Mouse (Mus musculus) kidney, embryonic 16.5 days (tissue): ENCODE measurements around the gene Cdkn1a. TPM values are rescaled to one million over a fixed set of nuclear protein-coding genes. Genes with fewer than 3 reads are reported as not detected.

Experiments used
- ATAC-seq: fragments of 200-750 bp; cut with Nextera tagmentation; 2 replicates; pipeline ENCODE4 v1.8.0; 2017; ENCODE audit warnings: moderate TSS enrichment; ENCODE audit not compliant: low FRiP score, low TSS enrichment
- H3K27ac ChIP-seq: fragments of 300-500 bp; sonication (generic); 2 replicates; pipeline ENCODE4 v1.5.1; 2014; ENCODE audit warnings: low read length
- H3K27me3 ChIP-seq: fragments of 300-500 bp; sonication (generic); 2 replicates; pipeline ENCODE4 v1.6.1; 2014; ENCODE audit warnings: low read length, control low read depth, mixed read lengths; ENCODE audit not compliant: insufficient read depth
- H3K36me3 ChIP-seq: fragments of 300-500 bp; sonication (generic); 2 replicates; pipeline ENCODE4 v1.6.1; 2014; ENCODE audit warnings: low read length, control low read depth, mixed read lengths; ENCODE audit not compliant: insufficient read depth
- H3K4me1 ChIP-seq: fragments of 300-500 bp; sonication (generic); 2 replicates; pipeline ENCODE4 v1.6.1; 2014; ENCODE audit warnings: low read length, control low read depth, mixed read lengths; ENCODE audit not compliant: insufficient read depth
- H3K4me2 ChIP-seq: fragments of 300-500 bp; sonication (generic); replicated peaks from 2 replicates; pipeline ENCODE4 v1.6.1; 2014; ENCODE audit warnings: low read depth, low read length
- H3K4me3 ChIP-seq: fragments of 300-500 bp; sonication (generic); 2 replicates; pipeline ENCODE4 v1.5.1; 2014; ENCODE audit warnings: mild to moderate bottlenecking, low read length
- H3K9ac ChIP-seq: fragments of 300-500 bp; sonication (generic); replicated peaks from 2 replicates; pipeline ENCODE4 v1.6.1; 2014; ENCODE audit warnings: low read length
- H3K9me3 ChIP-seq: fragments of 300-500 bp; sonication (generic); 2 replicates; pipeline ENCODE4 v1.6.1; 2016; ENCODE audit warnings: low read length, control low read depth
- WGBS: fragments of 180-500 bp; shearing (Covaris S2); extraction: QIAGEN DNeasy Blood & Tissue Kit; methylation state at CpG from one replicate; pipeline ENCODE4 v1.1.7; 2014; 5-methylcytosine and 5-hydroxymethylcytosine counted together
- polyA plus RNA-seq: library from polyadenylated mRNA; unstranded; fragments of >200 nt; fragmentation: Nextera tagmentation; extraction: Ambion mirVana; gene quantifications from 2 replicates; pipeline ENCODE4 v1.2.1, GENCODE M21; 2015

Cdkn1a gene
- polyA plus RNA-seq, 1 experiment from 2014 or later, result 74.1 TPM

- H3K4me1 ChIP-seq, result no peaks in the 10 kb centered on the region
- 60% methylated on average over 5 of the region's 5 CpGs for WGBS
- H3K27ac ChIP-seq, result no peak overlapping the region
- H3K27me3 ChIP-seq, result no peaks in the 10 kb centered on the region
- H3K9ac ChIP-seq, result no peak overlapping the region
- no peaks in the 10 kb centered on the region for H3K36me3 ChIP-seq
- H3K4me2 ChIP-seq, result no peak overlapping the region
- no peak for ATAC-seq
- H3K4me3 ChIP-seq, result no peak overlapping the region
- no peaks in the 10 kb centered on the region for H3K9me3 ChIP-seq
These were observed 38.6 kb downstream of the Cdkn1a start for GRCm38 (mm10) chr17:29129341-29129740.

- no peak for ATAC-seq
- 66% methylated on average over 5 of the region's 5 CpGs for whole genome bisulfite sequencing
- no peak overlapping the region for H3K4me3 ChIP-seq
- H3K9me3 ChIP-seq, result no peaks in the 10 kb centered on the region
- no peaks in the 10 kb centered on the region for H3K27me3 ChIP-seq
- no peak overlapping the region for H3K27ac ChIP-seq
- H3K4me1 ChIP-seq, result no peaks in the 10 kb centered on the region
- no peak overlapping the region for H3K9ac ChIP-seq
- H3K36me3 ChIP-seq, result no peaks in the 10 kb centered on the region
- H3K4me2 ChIP-seq, result no peak overlapping the region
These were observed 44.3 kb downstream of the Cdkn1a start for GRCm38 (mm10) chr17:29135066-29135465.

- Histone ChIP-seq H3K27me3 (no peaks in the 10 kb centered on the region), H3K9ac (no peak overlapping the region), H3K36me3 (no peaks in the 10 kb centered on the region), H3K4me3 (no peak overlapping the region), H3K27ac (no peak overlapping the region), H3K4me1 (no peaks in the 10 kb centered on the region), H3K4me2 (no peak overlapping the region), H3K9me3 (no peaks in the 10 kb centered on the region)
- ATAC-seq, result no peak
- 54% methylated on average over 6 of the region's 6 CpGs for WGBS
These were observed 45.5 kb downstream of the Cdkn1a start for GRCm38 (mm10) chr17:29136236-29136635.

- Histone ChIP-seq H3K36me3 (no peaks in the 10 kb centered on the region), H3K4me2 (no peak overlapping the region), H3K9me3 (no peaks in the 10 kb centered on the region), H3K9ac (no peak overlapping the region), H3K27ac (no peak overlapping the region), H3K27me3 (no peaks in the 10 kb centered on the region), H3K4me1 (no peaks in the 10 kb centered on the region), H3K4me3 (no peak overlapping the region)
- 82% methylated on average over 7 of the region's 7 CpGs for WGBS
- no peak for ATAC-seq
These were observed 47.1 kb downstream of the Cdkn1a start for GRCm38 (mm10) chr17:29137906-29138305.

- H3K36me3 ChIP-seq, result no peaks in the 10 kb centered on the region
- H3K4me1 ChIP-seq, result no peaks in the 10 kb centered on the region
- H3K27me3 ChIP-seq, result no peaks in the 10 kb centered on the region
- H3K27ac ChIP-seq, result no peak overlapping the region
- H3K4me2 ChIP-seq, result no peak overlapping the region
- H3K9ac ChIP-seq, result no peak overlapping the region
- H3K9me3 ChIP-seq, result no peaks in the 10 kb centered on the region; the same call in 1 of the 2 replicates
- 88% methylated on average over 3 of the region's 3 CpGs for WGBS
- no peak for ATAC-seq
- no peak overlapping the region for H3K4me3 ChIP-seq
These were observed 50.8 kb downstream of the Cdkn1a start for GRCm38 (mm10) chr17:29141577-29141976.

GRCm38 (mm10) chr17:29143266-29143665 lies 52.5 kb downstream of the Cdkn1a start:
- no peak overlapping the region for H3K27ac ChIP-seq
- H3K4me1 ChIP-seq, result no peaks in the 10 kb centered on the region
- H3K27me3 ChIP-seq, result no peaks in the 10 kb centered on the region
- no peak overlapping the region for H3K4me2 ChIP-seq
- WGBS, result 67% methylated on average over 8 of the region's 8 CpGs
- H3K36me3 ChIP-seq, result no peaks in the 10 kb centered on the region
- H3K9ac ChIP-seq, result no peak overlapping the region
- no peak overlapping the region for H3K4me3 ChIP-seq
- no peaks in the 10 kb centered on the region; the same call in 1 of the 2 replicates for H3K9me3 ChIP-seq
- no peak for ATAC-seq

- Histone ChIP-seq H3K27me3 (no peaks in the 10 kb centered on the region), H3K36me3 (no peaks in the 10 kb centered on the region), H3K9ac (no peak overlapping the region), H3K4me3 (no peak overlapping the region), H3K9me3 (no peaks in the 10 kb centered on the region; the same call in 1 of the 2 replicates), H3K27ac (no peak overlapping the region), H3K4me1 (no peaks in the 10 kb centered on the region), H3K4me2 (no peak overlapping the region)
- WGBS, result 89% methylated on average over 12 of the region's 12 CpGs
- ATAC-seq, result no peak
These were observed 54.3 kb downstream of the Cdkn1a start for GRCm38 (mm10) chr17:29145101-29145500.

GRCm38 (mm10) chr17:29147273-29147672 lies 56.5 kb downstream of the Cdkn1a start:
- Histone ChIP-seq H3K27me3 (no peaks in the 10 kb centered on the region), H3K27ac (no peak overlapping the region), H3K4me1 (no peaks in the 10 kb centered on the region), H3K4me3 (no peak overlapping the region), H3K36me3 (no peaks in the 10 kb centered on the region), H3K9ac (no peak overlapping the region), H3K4me2 (no peak overlapping the region), H3K9me3 (no peaks in the 10 kb centered on the region; the same call in 1 of the 2 replicates)
- ATAC-seq, result no peak
- 81% methylated on average over 14 of the region's 14 CpGs for WGBS

GRCm38 (mm10) chr17:29147773-29148172 lies 57.0 kb downstream of the Cdkn1a start:
- Histone ChIP-seq H3K27me3 (no peaks in the 10 kb centered on the region), H3K4me3 (no peak overlapping the region), H3K9ac (no peak overlapping the region), H3K36me3 (no peaks in the 10 kb centered on the region), H3K4me2 (no peak overlapping the region), H3K9me3 (no peaks in the 10 kb centered on the region; the same call in 1 of the 2 replicates), H3K4me1 (no peaks in the 10 kb centered on the region), H3K27ac (no peak overlapping the region)
- 85% methylated on average over 6 of the region's 6 CpGs for WGBS
- ATAC-seq, result no peak

- H3K4me2 ChIP-seq, result no peak overlapping the region
- no peak for ATAC-seq
- no peaks in the 10 kb centered on the region for H3K4me1 ChIP-seq
- no peak overlapping the region for H3K27ac ChIP-seq
- no peaks in the 10 kb centered on the region for H3K36me3 ChIP-seq
- no peaks in the 10 kb centered on the region for H3K27me3 ChIP-seq
- no peaks in the 10 kb centered on the region; the same call in 1 of the 2 replicates for H3K9me3 ChIP-seq
- WGBS, result 70% methylated on average over 7 of the region's 7 CpGs
- H3K9ac ChIP-seq, result no peak overlapping the region
- no peak overlapping the region for H3K4me3 ChIP-seq
These were observed 59.0 kb downstream of the Cdkn1a start for GRCm38 (mm10) chr17:29149766-29150165.
